ENCODE assay signal across 8 mouse cellular contexts in the genomic region with DNA sequence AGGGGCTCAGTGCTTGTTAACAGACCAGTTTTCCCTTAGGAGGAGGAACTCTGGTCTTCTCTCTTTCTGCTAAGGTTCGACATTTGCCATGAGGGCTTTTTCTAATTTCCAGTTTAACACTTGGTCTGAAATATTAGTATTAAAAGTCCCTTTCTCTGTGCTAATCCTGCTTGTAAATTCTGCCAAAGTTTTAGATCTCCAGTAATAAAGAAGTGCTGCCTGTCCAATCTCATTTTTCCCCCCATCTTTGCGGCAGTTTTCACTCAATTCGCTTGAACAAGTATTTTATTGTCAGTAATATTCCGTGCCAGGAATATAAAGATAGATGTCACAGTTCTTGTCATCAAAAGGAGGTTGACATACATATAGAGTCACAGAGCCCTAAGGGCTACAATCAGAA. TPM values are rescaled to one million over a fixed set of nuclear protein-coding genes. Genes with fewer than 3 reads are reported as not detected.
A peak's percentile ranks its signal among the peaks of the same experiment; 100 is the strongest.
DNase-seq lines count a peak whose midpoint lies in the region; ATAC-seq lines count a peak whose summit lies in the region.

A gene (minus strand): TSS at position 101 of the 400 bp plus-strand sequence.

- H3K9me3 ChIP-seq in neural tube, embryonic 11.5 days (ENCODE audit: control insufficient read depth, low read length) = no peaks in the 10 kb centered on the region
- no peaks in the 10 kb centered on the region for H3K9me3 ChIP-seq in forebrain, embryonic 10.5 days
- H3K9me3 ChIP-seq in hindbrain, embryonic 14.5 days (ENCODE audit: control insufficient read depth, low read length) = no peaks in the 10 kb centered on the region

- no peak for ATAC-seq in neural tube, embryonic 11.5 days (ENCODE audit: insufficient read depth, low FRiP score, low TSS enrichment)
- ATAC-seq in hindbrain, embryonic 14.5 days (ENCODE audit: low FRiP score) = no peak
- ATAC-seq in CD4-positive, CD25-positive, alpha-beta regulatory T cell, adult 4 months = no peak

- no peaks in the 10 kb centered on the region for H3K27me3 ChIP-seq in neural tube, embryonic 11.5 days (ENCODE audit: control insufficient read depth, insufficient read depth, low read length)
- no peaks in the 10 kb centered on the region for H3K27me3 ChIP-seq in forebrain, embryonic 10.5 days (ENCODE audit: poor library complexity, severe bottlenecking)
- no peaks in the 10 kb centered on the region for H3K27me3 ChIP-seq in hindbrain, embryonic 14.5 days (ENCODE audit: control insufficient read depth, insufficient read depth, low read length)

- peaks cover 40% of the 10 kb centered on the region for H3K79me2 ChIP-seq in macrophage (ENCODE audit: inconsistent target)

- no peak for DNase-seq in neural tube, embryonic 11.5 days (ENCODE audit: low spot score)
- no peak for DNase-seq in neural tube, embryonic 10.5 days (ENCODE audit: extremely low spot score, low spot score)
- no peak for DNase-seq in forebrain, embryonic 10.5 days (ENCODE audit: extremely low spot score, low spot score)
- DNase-seq in hindbrain, embryonic 14.5 days (ENCODE audit: low spot score) = no peak
- no peak for DNase-seq in lung, adult 18-20 months
- no peak for DNase-seq in right cerebral cortex, postnatal 10 days (ENCODE audit: low spot score in 2 of 2)

- H3K27ac ChIP-seq in neural tube, embryonic 11.5 days (ENCODE audit: low read depth, low read length) = peak within 1 kb of the TSS; percentile 72
- H3K27ac ChIP-seq in forebrain, embryonic 10.5 days = peak within 1 kb of the TSS; percentile 96
- peak within 1 kb of the TSS; percentile 82 for H3K27ac ChIP-seq in hindbrain, embryonic 14.5 days
- peak within 1 kb of the TSS; percentile 81 for H3K27ac ChIP-seq in macrophage

- H3K4me2 ChIP-seq in neural tube, embryonic 11.5 days (ENCODE audit: low read depth) = peak within 1 kb of the TSS; percentile 69
- peak within 1 kb of the TSS; percentile 74 for H3K4me2 ChIP-seq in hindbrain, embryonic 14.5 days (replicated peaks)

- peaks cover 9% of the 10 kb centered on the region for H3K4me1 ChIP-seq in neural tube, embryonic 11.5 days (ENCODE audit: control insufficient read depth, insufficient read depth, low read length)
- H3K4me1 ChIP-seq in forebrain, embryonic 10.5 days = peaks cover 33% of the 10 kb centered on the region
- H3K4me1 ChIP-seq in hindbrain, embryonic 14.5 days (replicated peaks; ENCODE audit: control insufficient read depth, insufficient read depth, low read length) = peaks cover 25% of the 10 kb centered on the region

- peak within 1 kb of the TSS; percentile 88 for H3K9ac ChIP-seq in neural tube, embryonic 11.5 days (ENCODE audit: low read length)
- H3K9ac ChIP-seq in hindbrain, embryonic 14.5 days = peak within 1 kb of the TSS; percentile 95

- peak within 1 kb of the TSS; percentile 90 for H3K4me3 ChIP-seq in neural tube, embryonic 11.5 days (ENCODE audit: low read depth, low read length)
- peak within 1 kb of the TSS; percentile 90 for H3K4me3 ChIP-seq in forebrain, embryonic 10.5 days
- peak within 1 kb of the TSS; percentile 99 for H3K4me3 ChIP-seq in hindbrain, embryonic 14.5 days (replicated peaks; ENCODE audit: low read length)
- peak within 1 kb of the TSS; percentile 70 for H3K4me3 ChIP-seq in macrophage (ENCODE audit: inconsistent target)

- 39% methylated on average over 4 of the region's 4 CpGs for WGBS in neural tube, embryonic 11.5 days
- WGBS in forebrain, embryonic 10.5 days = 45% methylated on average over 4 of the region's 4 CpGs
- WGBS in hindbrain, embryonic 14.5 days = 38% methylated on average over 4 of the region's 4 CpGs
- 44% methylated on average over 4 of the region's 4 CpGs for WGBS in macrophage (ENCODE audit: missing documents)

- no peaks in the 10 kb centered on the region for H3K36me3 ChIP-seq in neural tube, embryonic 11.5 days (ENCODE audit: control insufficient read depth, insufficient read depth, low read length)
- 0 out of 2 replicates have a peak, but pooled peaks cover 5% of the 10 kb centered on the region for H3K36me3 ChIP-seq in forebrain, embryonic 10.5 days (replicated peaks)
- H3K36me3 ChIP-seq in hindbrain, embryonic 14.5 days (replicated peaks; ENCODE audit: control insufficient read depth, insufficient read depth) = no peaks in the 10 kb centered on the region
- no peaks in the 10 kb centered on the region for H3K36me3 ChIP-seq in macrophage (ENCODE audit: inconsistent target)

RNA-seq across cellular contexts. Expression of the gene that starts here (rescaled TPM):
- polyA plus RNA-seq in neural tube, embryonic 11.5 days (2014; fragmentation: Nextera tagmentation; extraction: Ambion mirVana) = 7.3 and 7.7 TPM in 2 replicates
- 6.2 TPM in 2 replicates for polyA plus RNA-seq in forebrain, embryonic 10.5 days (2016; fragmentation: Nextera tagmentation; extraction: Ambion mirVana)
- 7.6 and 8.0 TPM in 2 replicates for polyA plus RNA-seq in hindbrain, embryonic 14.5 days (2014; fragmentation: Nextera tagmentation; extraction: Ambion mirVana)
- total RNA-seq in macrophage (2018; cell fraction: chromatin; rRNA removed) = 10 to 100 TPM in 24 of 26 experiments, 1 to 10 TPM in 2; 8.6 to 73.5 (median 50.4) TPM
- 10 to 100 TPM; 25.1 to 44.5 (median 34.7) TPM for total RNA-seq in macrophage (2018; cell fraction: cytosol; rRNA removed)
- total RNA-seq in macrophage (2018; cell fraction: nucleus; rRNA removed) = 10 to 100 TPM; 14.2 to 61.4 (median 40.3) TPM
- polyA plus RNA-seq in macrophage (2018) = 16.5 to 21.0 TPM (median 18.8 TPM) in 3 replicates
- polyA plus RNA-seq in CD4-positive, CD25-positive, alpha-beta regulatory T cell, adult 4 months (2017; shearing (Covaris generic)) = 1 to 10 TPM; 7.4 to 9.9 TPM
